Mouse (Mus musculus) heart, embryonic 10.5 days (tissue): ENCODE measurements around the gene Cd200r1. TPM values are rescaled to one million over a fixed set of nuclear protein-coding genes. Genes with fewer than 3 reads are reported as not detected.
"Not testable (repeated sequence)": the region's sequence is repeated elsewhere in the genome, so short reads cannot be mapped to it uniquely, and the experiment has no call there.

ENCODE experiments used
- DNase-seq: peaks from one replicate; pipeline ENCODE4 v3.0.0-alpha.2; 2017; ENCODE audit warnings: low spot score
- H3K27ac ChIP-seq: fragments of 300-500 bp; sonication (generic); 2 replicates; pipeline ENCODE4 v1.5.1; 2016; ENCODE audit warnings: mild to moderate bottlenecking
- H3K27me3 ChIP-seq: fragments of 300-500 bp; sonication (generic); 2 replicates; pipeline ENCODE4 v1.6.1; 2016; ENCODE audit warnings: mild to moderate bottlenecking; ENCODE audit not compliant: poor library complexity, insufficient read depth, severe bottlenecking
- H3K36me3 ChIP-seq: fragments of 300-500 bp; sonication (generic); 2 replicates; pipeline ENCODE4 v1.6.1; 2016; ENCODE audit warnings: mild to moderate bottlenecking, moderate library complexity
- H3K4me1 ChIP-seq: fragments of 300-500 bp; sonication (generic); 2 replicates; pipeline ENCODE4 v1.6.1; 2016; ENCODE audit warnings: mild to moderate bottlenecking
- H3K4me3 ChIP-seq: fragments of 300-500 bp; sonication (generic); 2 replicates; pipeline ENCODE4 v1.5.1; 2016; ENCODE audit warnings: mild to moderate bottlenecking, moderate library complexity
- H3K9me3 ChIP-seq: fragments of 300-500 bp; sonication (generic); 2 replicates; pipeline ENCODE4 v1.6.1; 2016; ENCODE audit warnings: mild to moderate bottlenecking, moderate library complexity
- WGBS: fragments of 180-500 bp; shearing (Covaris S2); methylation state at CpG from one replicate; pipeline ENCODE4 v1.1.7; 2016; 5-methylcytosine and 5-hydroxymethylcytosine counted together
- polyA plus RNA-seq: library from polyadenylated mRNA; unstranded; fragments of >200 nt; fragmentation: Nextera tagmentation; extraction: Ambion mirVana; gene quantifications from 2 replicates; pipeline ENCODE4 v1.2.1, GENCODE M21; 2016

Cd200r1 gene
- polyA plus RNA-seq, 1 experiment from 2014 or later: 1.8 TPM

DNA sequence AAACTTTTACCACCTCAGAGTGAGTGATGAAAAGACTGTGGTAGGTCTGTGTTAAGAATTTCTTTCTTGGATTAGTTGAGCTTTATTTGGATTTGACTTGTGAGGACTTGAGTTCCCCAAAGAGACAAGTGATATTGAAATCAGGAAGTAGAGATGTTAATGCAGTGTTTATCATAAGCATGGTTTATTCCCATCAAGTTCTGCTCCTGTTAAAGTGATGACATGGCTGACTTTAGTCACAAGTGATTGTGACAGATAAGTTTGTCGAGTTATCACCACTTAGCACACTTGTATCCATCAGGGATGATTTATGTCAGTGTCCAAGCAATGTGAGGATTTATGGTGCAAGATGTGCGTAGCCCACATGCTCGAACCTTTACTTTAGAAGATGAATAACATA, 66.8 kb downstream of the Cd200r1 start:
- WGBS: 62% methylated on average over 3 of the region's 3 CpGs

DNA sequence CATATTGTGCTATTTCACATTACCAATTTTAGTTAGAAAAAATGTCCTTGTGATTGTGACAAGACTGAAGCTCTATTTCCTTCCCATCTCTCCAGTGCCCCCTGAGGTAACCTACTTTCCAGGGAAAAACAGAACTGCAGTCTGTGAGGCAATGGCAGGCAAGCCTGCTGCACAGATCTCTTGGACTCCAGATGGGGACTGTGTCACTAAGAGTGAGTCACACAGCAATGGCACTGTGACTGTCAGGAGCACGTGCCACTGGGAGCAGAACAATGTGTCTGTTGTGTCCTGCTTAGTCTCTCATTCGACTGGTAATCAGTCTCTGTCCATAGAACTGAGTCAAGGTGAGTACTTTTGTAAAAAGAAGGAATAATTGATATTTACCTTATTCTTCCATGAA, 67.7 kb downstream of the Cd200r1 start:
- not testable (repeated sequence) for H3K27me3 ChIP-seq, H3K4me3 ChIP-seq, H3K36me3 ChIP-seq, DNase-seq, H3K4me1 ChIP-seq, H3K9me3 ChIP-seq, H3K27ac ChIP-seq
- WGBS: 48% methylated on average over 2 of the region's 2 CpGs

More for the DNA sequence above, 66.8 kb downstream of the Cd200r1 start:
- no peaks in the 10 kb centered on the region for H3K36me3 ChIP-seq
- no peak for DNase-seq
- H3K27me3 ChIP-seq: no peaks in the 10 kb centered on the region
- H3K4me3 ChIP-seq: no peak overlapping the region
- H3K27ac ChIP-seq: no peak overlapping the region
- no peaks in the 10 kb centered on the region for H3K4me1 ChIP-seq
- H3K9me3 ChIP-seq: no peaks in the 10 kb centered on the region

Other genes with a start within 250 kb of the Cd200r1 start
- 5.4 and 8.7 TPM in 2 replicates for gene Boc, start 206.8 kb upstream of the Cd200r1 start, polyA plus RNA-seq
- gene Nepro, start 41.4 kb upstream of the Cd200r1 start, polyA plus RNA-seq: 8.7 and 9.3 TPM in 2 replicates
- gene Gtpbp8, start 19.4 kb upstream of the Cd200r1 start, polyA plus RNA-seq: 26.3 and 26.5 TPM in 2 replicates
- gene Cd200r4, start 46.0 kb downstream of the Cd200r1 start, polyA plus RNA-seq: 0.08 TPM in 1 of 2 replicates, not detected in the other
- 0.28 and 0.29 TPM in 2 replicates for gene Cd200r2, start 101.4 kb downstream of the Cd200r1 start, polyA plus RNA-seq
- gene Cd200r3, start 177.9 kb downstream of the Cd200r1 start, polyA plus RNA-seq: 0.36 and 0.54 TPM in 2 replicates